Mouse (Mus musculus) neural tube, embryonic 15.5 days (tissue): ENCODE measurements around the gene Capn2. TPM values are rescaled to one million over a fixed set of nuclear protein-coding genes. Genes with fewer than 3 reads are reported as not detected.

Source experiments
- ATAC-seq: fragments of 200-750 bp; cut with Nextera tagmentation; 2 replicates; pipeline ENCODE4 v1.8.0; 2017; ENCODE audit warnings: mild to moderate bottlenecking, moderate TSS enrichment, moderate library complexity; ENCODE audit not compliant: low FRiP score
- H3K27ac ChIP-seq: fragments of 300-500 bp; sonication (generic); replicated peaks from 2 replicates; pipeline ENCODE4 v1.5.1; 2015; ENCODE audit warnings: mild to moderate bottlenecking, inconsistent platforms
- H3K27me3 ChIP-seq: fragments of 300-500 bp; sonication (generic); replicated peaks from 2 replicates; pipeline ENCODE4 v1.6.1; 2015; ENCODE audit warnings: inconsistent platforms
- H3K36me3 ChIP-seq: fragments of 300-500 bp; sonication (generic); 2 replicates; pipeline ENCODE4 v1.6.1; 2015; ENCODE audit warnings: inconsistent platforms
- H3K4me1 ChIP-seq: fragments of 300-500 bp; sonication (generic); 2 replicates; pipeline ENCODE4 v1.6.1; 2015; ENCODE audit warnings: inconsistent platforms
- H3K4me2 ChIP-seq: fragments of 300-500 bp; sonication (generic); 2 replicates; pipeline ENCODE4 v1.6.1; 2015; ENCODE audit warnings: inconsistent platforms, mild to moderate bottlenecking, moderate library complexity
- H3K4me3 ChIP-seq: fragments of 300-500 bp; sonication (generic); replicated peaks from 2 replicates; pipeline ENCODE4 v1.5.1; 2015; ENCODE audit warnings: mild to moderate bottlenecking, inconsistent platforms
- H3K9ac ChIP-seq: fragments of 300-500 bp; sonication (generic); replicated peaks from 2 replicates; pipeline ENCODE4 v1.6.1; 2015; ENCODE audit warnings: mild to moderate bottlenecking, inconsistent platforms
- H3K9me3 ChIP-seq: fragments of 300-500 bp; sonication (generic); replicated peaks from 2 replicates; pipeline ENCODE4 v1.6.1; 2016; ENCODE audit warnings: inconsistent platforms
- WGBS: fragments of 180-500 bp; shearing (Covaris S2); methylation state at CpG from one replicate; pipeline ENCODE4 v1.1.7; 2015; ENCODE audit warnings: mixed read lengths; 5-methylcytosine and 5-hydroxymethylcytosine counted together
- polyA plus RNA-seq: library from polyadenylated mRNA; unstranded; fragments of >200 nt; fragmentation: Nextera tagmentation; extraction: Ambion mirVana; gene quantifications from 2 replicates; pipeline ENCODE4 v1.2.1, GENCODE M21; 2015

Gene Capn2
- polyA plus RNA-seq = 95.3 and 98.9 TPM in 2 replicates

DNA sequence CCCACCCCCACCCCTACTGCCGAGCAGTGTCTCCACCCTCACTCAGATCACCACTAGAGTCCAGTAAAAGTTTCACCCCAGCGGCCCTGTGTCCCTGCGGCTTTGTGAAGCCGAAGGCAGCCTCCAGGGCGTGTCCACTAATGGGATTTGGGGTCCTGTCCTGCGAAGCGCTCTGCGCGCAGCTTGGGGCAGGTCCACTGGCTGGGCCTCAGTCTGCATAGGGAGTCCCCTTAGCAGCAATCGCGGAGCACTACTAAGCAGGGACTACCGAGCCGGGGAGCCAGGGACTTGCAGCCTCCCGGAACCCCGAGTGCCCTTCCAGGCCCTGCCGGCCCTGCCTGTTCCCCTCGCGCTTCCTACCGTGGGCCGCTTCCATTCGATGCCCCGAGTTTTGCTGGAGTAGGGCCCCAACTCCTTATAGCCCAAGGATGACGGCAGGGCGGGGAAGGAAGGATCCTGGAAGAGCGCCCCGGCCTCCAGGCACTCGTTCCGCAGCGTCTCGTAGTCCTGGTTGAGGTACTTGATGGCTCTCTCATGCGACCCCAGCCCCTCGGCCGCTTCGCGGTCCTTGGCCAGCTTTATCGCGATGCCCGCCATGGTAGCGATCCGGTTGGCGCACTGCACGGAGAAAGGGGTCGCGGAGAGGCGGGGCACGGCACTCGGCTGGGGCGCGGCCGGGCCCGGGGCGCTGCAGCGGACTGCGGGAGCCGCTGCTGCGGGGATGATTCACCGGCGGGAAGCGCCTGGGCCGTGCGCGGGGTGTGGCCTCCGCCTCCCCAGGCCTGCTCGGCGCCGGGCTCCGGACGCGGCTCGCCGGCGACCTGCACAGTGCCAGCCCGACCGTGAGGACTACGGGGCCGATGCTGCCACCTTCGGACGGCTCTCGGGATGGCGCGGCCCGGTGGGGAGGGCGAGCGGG is at the start of gene Capn2:
Gene Capn2, minus strand, starts transcription at position 851 of the 919 bp plus-strand sequence.
- no peaks in the 10 kb centered on the region for H3K9me3 ChIP-seq
- H3K9ac ChIP-seq = peak within 1 kb of the TSS; percentile 82
- ATAC-seq = peak; percentile 96
- H3K4me3 ChIP-seq = peak within 1 kb of the TSS; percentile 70
- peaks cover 6% of the 10 kb centered on the region for H3K36me3 ChIP-seq
- H3K27me3 ChIP-seq = peaks cover 9% of the 10 kb centered on the region
- peaks cover 36% of the 10 kb centered on the region for H3K4me1 ChIP-seq
- H3K27ac ChIP-seq = peak within 1 kb of the TSS; percentile 85
- H3K4me2 ChIP-seq = peak within 1 kb of the TSS; percentile 82
- under 1% methylated on average over 83 of the region's 84 CpGs for WGBS

DNA sequence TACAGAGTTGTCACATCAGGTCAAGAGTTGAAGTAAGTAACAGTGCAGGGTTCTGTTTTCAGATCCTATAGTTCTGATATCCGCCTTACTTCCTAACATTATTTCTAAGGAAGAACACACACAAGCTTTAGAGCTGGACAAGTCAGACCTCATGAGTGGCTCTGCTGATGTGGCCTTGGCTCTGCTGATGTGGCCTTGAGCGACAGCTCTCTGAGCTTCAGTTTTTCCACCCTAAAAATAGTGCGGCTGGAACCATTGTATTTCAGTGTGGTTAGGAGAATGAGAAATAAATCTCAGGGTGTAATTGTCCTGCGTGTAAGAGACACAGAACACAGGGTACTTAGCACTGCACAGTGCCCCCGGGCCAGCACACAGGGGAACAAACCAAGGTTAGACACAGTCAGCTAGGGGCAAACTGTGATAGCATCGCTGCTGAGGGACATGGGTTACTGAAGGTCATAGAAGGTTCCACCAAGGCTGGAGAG is 48.0 kb upstream of the Capn2 start:
- H3K9me3 ChIP-seq = no peaks in the 10 kb centered on the region
- H3K4me1 ChIP-seq = peaks cover 23% of the 10 kb centered on the region
- H3K36me3 ChIP-seq = no peaks in the 10 kb centered on the region
- WGBS = 82% methylated on average over 6 of the region's 6 CpGs
- no peak overlapping the region for H3K9ac ChIP-seq
- H3K4me2 ChIP-seq = no peak overlapping the region
- no peak overlapping the region for H3K4me3 ChIP-seq
- no peak for ATAC-seq
- H3K27me3 ChIP-seq = no peaks in the 10 kb centered on the region; the same call in 1 of the 2 replicates
- no peak overlapping the region for H3K27ac ChIP-seq

DNA sequence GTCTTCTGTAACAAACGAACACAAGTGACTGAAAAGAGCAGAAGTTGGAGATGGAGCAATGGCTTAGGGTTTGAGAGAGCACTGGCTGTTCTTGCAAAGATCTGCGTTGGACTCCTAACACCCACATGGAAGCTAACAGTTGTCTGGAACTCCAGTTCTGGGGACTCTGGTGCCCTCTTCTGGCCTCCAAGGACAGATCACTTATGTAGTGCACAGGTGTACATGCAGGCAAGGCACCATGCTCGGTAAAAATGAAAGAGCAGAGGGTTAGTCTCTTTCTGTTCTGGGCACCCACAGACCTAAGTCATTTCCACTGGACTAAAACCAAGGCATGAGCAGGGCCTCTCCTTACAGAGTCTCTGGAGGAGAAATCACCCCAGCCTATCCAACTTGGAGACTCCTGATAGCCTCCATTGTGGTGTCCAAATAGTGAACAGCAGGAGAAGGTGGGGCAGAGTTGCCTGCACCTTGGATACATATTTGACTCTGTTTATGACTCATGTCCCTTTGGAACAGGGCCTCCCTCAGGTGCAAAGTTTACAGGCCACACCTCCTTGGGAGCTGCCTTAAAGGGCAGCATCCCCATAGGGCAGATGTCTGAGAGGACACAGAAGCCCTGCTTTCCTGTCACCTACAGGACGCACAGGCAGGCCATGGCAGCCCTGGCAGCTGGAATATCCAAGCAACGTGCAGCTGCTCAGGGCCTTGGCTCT is 47.2 kb upstream of the Capn2 start, which contains the start of gene Capn8:
Gene Capn8, plus strand, starts transcription at position 600 of the 713 bp plus-strand sequence.
- WGBS = 78% methylated on average over 5 of the region's 5 CpGs

DNA sequence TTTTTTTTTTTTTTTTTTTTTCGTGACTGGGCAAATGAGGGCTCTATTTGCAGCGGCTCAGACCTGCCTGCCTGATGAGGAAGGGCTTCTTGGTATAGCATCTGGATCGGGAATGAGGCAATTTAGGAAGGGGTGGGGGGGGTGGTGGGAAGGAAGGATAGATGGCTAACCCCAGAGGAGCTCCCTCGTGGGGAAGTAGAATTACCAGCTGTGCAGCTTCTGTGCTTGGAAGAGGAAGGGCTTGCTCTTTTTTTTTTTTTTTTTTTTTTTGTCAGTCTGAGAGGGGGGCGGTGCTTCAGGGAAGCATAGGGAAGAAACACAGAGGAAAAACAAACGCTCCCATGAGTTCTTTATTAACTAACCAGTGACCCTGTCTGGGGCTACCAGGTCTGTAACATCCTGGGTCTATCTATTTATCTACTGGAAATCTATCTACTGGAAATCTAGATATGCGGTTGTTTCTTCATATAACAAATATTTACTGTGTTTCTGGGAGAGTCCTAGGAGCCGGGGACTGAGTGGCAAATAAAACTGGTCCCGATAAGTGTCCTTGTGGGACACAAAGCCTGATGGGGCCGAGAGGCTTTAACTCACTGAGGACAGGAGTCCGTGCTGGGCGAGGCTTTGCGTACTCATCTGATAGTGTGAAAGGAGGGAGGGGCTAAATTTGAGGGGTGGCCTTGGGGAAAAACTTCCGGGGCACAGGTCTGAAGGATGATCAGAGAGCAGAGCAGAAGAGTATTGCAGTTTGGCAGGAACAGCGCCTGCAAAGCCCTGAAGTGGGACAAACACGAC is 45.4 kb upstream of the Capn2 start:
- Histone ChIP-seq H3K9me3 (no peaks in the 10 kb centered on the region), H3K9ac (peak overlapping the region; percentile 10; the same call in 1 of the 2 replicates), H3K36me3 (no peaks in the 10 kb centered on the region), H3K4me2 (peak overlapping the region; percentile 28), H3K4me1 (peaks cover 23% of the 10 kb centered on the region), H3K27me3 (peaks cover 2% of the 10 kb centered on the region; the same call in 1 of the 2 replicates), H3K27ac (no peak overlapping the region), H3K4me3 (no peak overlapping the region)
- ATAC-seq = no peak
- whole genome bisulfite sequencing = 28% methylated on average over 16 of the region's 16 CpGs

More for the DNA sequence above, 47.2 kb upstream of the Capn2 start, which contains the start of gene Capn8:
- ATAC-seq = no peak
- H3K4me2 ChIP-seq = no peak within 1 kb of the TSS
- no peak within 1 kb of the TSS for H3K4me3 ChIP-seq
- peaks cover 23% of the 10 kb centered on the region for H3K4me1 ChIP-seq
- H3K9ac ChIP-seq = no peak within 1 kb of the TSS
- no peaks in the 10 kb centered on the region for H3K9me3 ChIP-seq
- no peak within 1 kb of the TSS for H3K27ac ChIP-seq
- no peaks in the 10 kb centered on the region for H3K36me3 ChIP-seq
- no peaks in the 10 kb centered on the region; the same call in 1 of the 2 replicates for H3K27me3 ChIP-seq

DNA sequence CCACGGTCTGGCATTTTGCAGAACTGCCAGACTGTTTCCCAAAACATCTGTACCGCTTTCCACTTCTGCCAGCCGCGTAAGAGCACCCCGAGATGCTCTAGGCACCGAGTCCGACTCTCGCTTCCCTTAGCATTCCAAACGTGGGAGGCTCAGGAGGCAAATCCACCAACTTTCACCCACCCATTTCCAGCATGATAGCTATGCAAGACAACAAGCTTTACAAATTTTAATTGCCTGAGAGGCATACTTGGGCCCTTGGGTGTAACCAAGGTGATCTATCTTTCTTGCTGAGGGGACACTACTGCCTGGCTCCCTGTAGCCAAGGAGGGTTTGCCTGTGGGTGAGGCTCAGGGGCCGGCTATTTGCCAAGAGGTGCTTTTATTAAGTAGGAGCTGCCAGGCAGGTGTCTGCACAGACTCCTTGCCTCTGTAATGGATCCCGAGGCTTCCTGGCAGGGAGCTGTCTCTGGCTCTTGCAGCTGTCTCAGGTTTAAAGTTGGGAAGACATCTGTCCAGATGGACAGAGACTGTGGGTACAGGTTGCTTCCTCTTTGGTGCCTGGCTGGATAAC is 44.6 kb upstream of the Capn2 start:
- Histone ChIP-seq H3K4me1 (peaks cover 23% of the 10 kb centered on the region), H3K27me3 (peaks cover 2% of the 10 kb centered on the region; the same call in 1 of the 2 replicates), H3K27ac (no peak overlapping the region), H3K4me2 (peak overlapping the region; percentile 28), H3K36me3 (no peaks in the 10 kb centered on the region), H3K9ac (no peak overlapping the region), H3K4me3 (no peak overlapping the region), H3K9me3 (no peaks in the 10 kb centered on the region)
- no peak for ATAC-seq
- 55% methylated on average over 11 of the region's 11 CpGs for WGBS

DNA sequence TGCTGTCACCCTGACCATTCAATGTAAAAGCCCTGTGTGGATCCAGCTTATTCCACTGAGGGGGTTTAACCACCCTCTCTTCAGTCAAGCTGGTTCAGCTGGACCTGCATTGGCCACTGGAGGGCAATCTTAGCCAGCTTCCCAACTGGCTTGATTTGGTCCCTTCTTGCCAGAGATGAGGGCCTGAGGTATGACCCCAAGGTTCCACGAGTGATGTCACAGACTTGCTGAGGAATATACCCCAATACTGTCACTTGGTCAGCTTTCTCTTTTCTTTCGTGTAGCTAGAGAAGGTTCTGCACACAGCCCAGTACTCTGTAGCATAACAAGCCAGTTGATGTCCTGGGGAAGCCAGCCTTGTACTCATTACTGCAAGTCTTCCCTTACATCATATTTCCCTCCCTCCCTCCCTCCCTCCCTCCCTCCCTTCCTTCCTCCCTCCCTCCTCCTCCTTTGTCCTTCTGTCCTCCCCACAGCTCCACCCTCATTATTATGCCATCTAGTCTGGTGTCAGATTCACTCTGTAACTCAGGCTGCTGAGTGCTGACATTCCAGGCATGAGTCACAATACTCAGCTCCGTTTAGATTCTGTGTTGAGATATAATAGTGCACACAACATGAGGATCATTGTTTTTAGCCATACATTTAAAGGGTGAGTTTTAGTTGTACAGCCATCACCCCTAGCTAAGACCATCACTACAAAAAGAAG is 43.1 kb upstream of the Capn2 start:
- Histone ChIP-seq H3K36me3 (no peaks in the 10 kb centered on the region), H3K4me2 (no peak overlapping the region), H3K27me3 (peaks cover 2% of the 10 kb centered on the region; the same call in 1 of the 2 replicates), H3K4me1 (peaks cover 25% of the 10 kb centered on the region), H3K9ac (no peak overlapping the region), H3K27ac (no peak overlapping the region), H3K9me3 (no peaks in the 10 kb centered on the region), H3K4me3 (no peak overlapping the region)
- ATAC-seq = peak; percentile 56; the same call in 1 of the 2 replicates
- WGBS = 32% methylated on average over 3 of the region's 3 CpGs

DNA sequence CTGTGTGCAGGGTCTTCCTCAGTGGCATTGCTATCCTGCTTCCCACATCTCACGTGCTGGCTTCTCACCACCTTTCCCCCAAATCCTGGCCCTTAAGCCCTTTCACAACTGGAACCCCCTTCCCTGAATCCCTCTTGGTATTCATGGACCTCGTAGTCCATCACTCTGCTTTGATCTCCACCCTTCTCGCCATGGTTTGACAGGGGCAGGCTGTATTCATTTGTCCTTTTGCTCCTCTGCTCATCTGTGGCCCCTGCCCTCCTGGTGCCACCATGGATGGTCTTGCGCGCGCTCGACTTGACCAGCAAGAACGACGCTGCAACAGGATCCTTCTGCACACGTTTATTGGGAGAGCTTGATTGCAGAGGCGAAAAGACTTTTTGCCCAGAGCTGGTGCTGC is 42.1 kb upstream of the Capn2 start:
- no peak overlapping the region for H3K4me3 ChIP-seq
- WGBS = 87% methylated on average over 11 of the region's 11 CpGs
- peaks cover 25% of the 10 kb centered on the region for H3K4me1 ChIP-seq

DNA sequence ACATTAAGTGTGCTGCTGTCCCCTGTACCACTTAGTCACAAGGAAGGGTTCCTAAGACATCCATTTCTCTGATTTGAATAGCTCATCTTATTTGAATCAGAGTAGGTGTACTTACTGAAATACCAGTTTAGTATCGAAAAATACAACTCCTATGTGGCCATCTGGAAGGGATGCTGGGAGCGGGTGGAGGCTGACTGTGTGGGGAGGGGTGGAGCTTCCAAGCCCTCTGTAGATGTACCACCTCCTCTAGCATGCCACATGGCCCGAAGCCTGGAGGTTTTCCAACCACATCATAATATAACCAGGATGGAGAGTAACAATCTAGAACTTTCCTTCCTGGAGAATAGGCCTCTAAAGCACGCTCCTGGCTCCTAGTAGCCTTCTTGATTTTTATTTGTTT is 40.9 kb upstream of the Capn2 start:
- WGBS = 84% methylated on average over 4 of the region's 4 CpGs
- H3K27me3 ChIP-seq = peaks cover 2% of the 10 kb centered on the region; the same call in 1 of the 2 replicates
- H3K9me3 ChIP-seq = no peaks in the 10 kb centered on the region
- no peak overlapping the region for H3K27ac ChIP-seq
- H3K4me1 ChIP-seq = peaks cover 20% of the 10 kb centered on the region
- no peaks in the 10 kb centered on the region for H3K36me3 ChIP-seq
- H3K4me2 ChIP-seq = no peak overlapping the region
- no peak overlapping the region for H3K9ac ChIP-seq
- no peak for ATAC-seq
- H3K4me3 ChIP-seq = no peak overlapping the region

More for the DNA sequence above, 42.1 kb upstream of the Capn2 start:
- H3K4me2 ChIP-seq = no peak overlapping the region
- no peaks in the 10 kb centered on the region for H3K36me3 ChIP-seq
- H3K9me3 ChIP-seq = no peaks in the 10 kb centered on the region
- H3K9ac ChIP-seq = no peak overlapping the region
- no peak for ATAC-seq
- no peak overlapping the region for H3K27ac ChIP-seq
- peaks cover 2% of the 10 kb centered on the region; the same call in 1 of the 2 replicates for H3K27me3 ChIP-seq

DNA sequence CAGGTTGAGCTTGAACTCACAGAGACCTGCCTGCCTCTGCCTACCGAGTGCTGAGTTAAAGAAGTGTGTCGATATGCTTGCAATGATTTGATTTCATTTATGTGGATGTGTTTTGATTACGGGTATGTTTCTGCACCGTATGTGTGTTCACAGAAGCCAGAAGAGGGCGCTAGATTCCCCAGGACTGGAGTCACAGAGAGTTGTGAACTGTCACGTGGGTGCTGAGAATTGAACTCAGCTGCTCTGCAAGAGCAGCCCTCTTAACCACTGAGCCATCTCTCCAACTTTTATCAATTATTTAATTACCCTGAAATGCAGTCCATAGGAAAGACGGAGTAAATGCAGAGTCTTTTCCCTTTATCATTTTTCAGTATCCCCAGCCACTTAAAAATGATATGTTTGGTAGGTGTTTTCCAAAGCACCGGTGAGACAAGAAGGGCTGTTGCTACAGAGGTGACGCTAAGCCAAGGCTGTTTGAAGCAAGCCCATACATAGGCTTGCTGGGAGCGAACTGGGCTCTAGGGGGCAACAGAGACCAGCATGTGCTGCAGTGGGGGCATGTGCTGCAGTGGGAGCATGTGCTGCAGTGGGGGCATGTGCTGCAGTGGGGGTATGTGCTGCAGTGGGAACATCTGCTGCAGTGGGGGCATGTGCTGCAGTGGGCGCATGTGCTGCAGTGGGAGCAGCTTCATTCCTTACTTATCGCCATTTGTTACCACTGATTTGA is 36.4 kb upstream of the Capn2 start:
- no peaks in the 10 kb centered on the region for H3K36me3 ChIP-seq
- H3K4me2 ChIP-seq = no peak overlapping the region
- no peaks in the 10 kb centered on the region for H3K9me3 ChIP-seq
- H3K9ac ChIP-seq = no peak overlapping the region
- peak; percentile 68 for ATAC-seq
- H3K27ac ChIP-seq = no peak overlapping the region
- H3K4me1 ChIP-seq = peaks cover 2% of the 10 kb centered on the region; the same call in 1 of the 2 replicates
- no peak overlapping the region for H3K4me3 ChIP-seq
- no peaks in the 10 kb centered on the region for H3K27me3 ChIP-seq
- 59% methylated on average over 12 of the region's 12 CpGs for WGBS

DNA sequence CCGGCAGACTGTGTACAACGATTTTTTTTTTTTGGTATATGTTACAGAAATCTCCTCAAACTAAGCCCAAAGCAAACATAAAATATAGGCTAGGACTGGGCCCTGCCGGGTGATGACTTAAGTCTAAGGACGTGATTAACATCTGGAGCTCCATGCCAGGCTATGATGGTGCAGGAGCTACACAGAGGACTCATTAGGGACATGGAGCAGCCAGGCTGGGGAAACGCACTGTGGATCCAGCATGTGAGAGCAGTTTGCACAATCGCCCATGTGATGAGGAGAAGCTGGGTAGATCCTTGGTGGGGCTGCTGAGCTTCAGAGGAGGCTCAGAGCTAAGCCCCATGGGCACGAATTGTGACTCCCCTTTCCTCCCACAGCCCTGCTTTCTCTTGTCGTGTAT is 33.4 kb upstream of the Capn2 start:
- H3K27ac ChIP-seq = no peak overlapping the region
- H3K4me2 ChIP-seq = no peak overlapping the region
- H3K4me1 ChIP-seq = no peaks in the 10 kb centered on the region
- H3K36me3 ChIP-seq = no peaks in the 10 kb centered on the region
- H3K27me3 ChIP-seq = no peaks in the 10 kb centered on the region
- WGBS = 70% methylated on average over 8 of the region's 8 CpGs
- H3K9me3 ChIP-seq = no peaks in the 10 kb centered on the region
- no peak for ATAC-seq
- H3K9ac ChIP-seq = no peak overlapping the region
- H3K4me3 ChIP-seq = no peak overlapping the region
